Mouse (Mus musculus): Measurements from ENCODE around the gene Vmo1.

DNA sequence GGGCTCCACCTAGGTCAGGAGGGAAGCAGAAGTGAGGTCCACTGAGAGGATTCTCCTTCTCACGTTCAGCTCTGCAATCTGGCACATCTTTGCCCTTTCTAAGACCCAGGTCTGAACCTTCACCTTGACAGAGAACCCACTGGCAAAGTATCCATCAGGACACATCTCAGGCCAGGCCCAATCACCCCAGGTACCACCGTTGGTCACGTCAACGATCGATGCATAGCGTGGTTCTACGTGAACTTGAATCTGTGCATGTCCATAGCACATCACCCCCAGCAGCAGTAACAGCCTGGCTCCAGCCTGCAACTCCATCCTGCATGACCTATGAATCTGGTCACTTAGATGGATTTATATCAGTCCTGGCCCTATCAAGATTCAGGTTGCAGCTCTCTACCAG is at the start of gene Vmo1:
- TF ChIP-seq CTCF (IDR thresholded peaks at IDR 0.05; ENCODE audit: low read depth) (no peak), EP300 (IDR thresholded peaks at IDR 0.05; ENCODE audit: low read depth) (no peak)
